17 mouse cellular contexts compared by ENCODE assay signal in the genomic region with DNA sequence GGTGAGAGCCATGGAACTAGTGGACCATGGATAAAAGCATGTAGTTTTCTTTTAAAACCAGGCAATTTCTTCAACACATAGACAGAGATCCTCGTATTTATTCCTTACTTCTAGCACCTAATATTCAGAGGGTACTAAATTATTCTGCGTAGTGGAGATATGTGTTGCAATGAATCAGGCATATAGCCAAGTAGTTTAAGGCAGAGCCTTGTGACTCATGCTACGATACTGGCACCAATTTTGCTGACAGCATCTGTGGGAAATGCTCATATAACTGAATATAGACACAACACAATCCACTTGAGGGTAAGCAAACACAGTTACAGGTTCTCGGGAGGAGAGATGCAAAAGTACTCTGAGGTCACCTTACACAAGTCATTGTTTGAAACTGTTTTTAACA. TPM values are rescaled to one million over a fixed set of nuclear protein-coding genes. Genes with fewer than 3 reads are reported as not detected.
DNase-seq lines count a peak whose midpoint lies in the region; ATAC-seq lines count a peak whose summit lies in the region.
"Had no signal": no experiment of that assay in that cellular context is flagged by ENCODE, and none has a peak within 500 bp of the region (broad histone marks: within the 10 kb centered on the region; RNA-seq: fewer than 3 reads in every experiment).

No protein-coding gene starts in this region.

- H3K9ac ChIP-seq in midbrain, embryonic 15.5 days, result no peak overlapping the region
- H3K9ac ChIP-seq: embryonic facial prominence, embryonic 15.5 days; forebrain, embryonic 15.5 days; limb, embryonic 15.5 days; lung, embryonic 15.5 days; midbrain, embryonic 12.5 days had no signal

- H3K9me3 ChIP-seq in midbrain, embryonic 15.5 days, result no peaks in the 10 kb centered on the region
- H3K9me3 ChIP-seq in embryonic facial prominence, embryonic 10.5 days, result 0 out of 2 replicates have a peak, but pooled peaks cover 2% of the 10 kb centered on the region
- H3K9me3 ChIP-seq: embryonic facial prominence, embryonic 15.5 days; forebrain, embryonic 15.5 days; heart, embryonic 10.5 days; limb, embryonic 15.5 days; lung, embryonic 15.5 days; midbrain, embryonic 12.5 days had no signal

- peak; percentile 22 for DNase-seq in urinary bladder, postnatal 14 days (ENCODE audit: low spot score)
- no peak for DNase-seq in urinary bladder, postnatal 25 days (ENCODE audit: low spot score)
- DNase-seq in adipocyte (ENCODE audit: low spot score), result peak; percentile 93
- DNase-seq in gonadal fat pad, adult 2 months (ENCODE audit: low read depth), result peak; percentile 16
- DNase-seq in kidney, adult 18-20 months, result no peak
- DNase-seq in embryonic facial prominence, embryonic 10.5 days (ENCODE audit: low spot score), result no peak
- DNase-seq: cerebellum, adult 18-20 months; kidney, adult 11 months; kidney, postnatal 14 days had no signal

- H3K27ac ChIP-seq in midbrain, embryonic 15.5 days, result no peak overlapping the region
- H3K27ac ChIP-seq in embryonic facial prominence, embryonic 10.5 days (replicated peaks), result no peak overlapping the region
- H3K27ac ChIP-seq: embryonic facial prominence, embryonic 15.5 days; forebrain, embryonic 15.5 days; heart, embryonic 10.5 days; limb, embryonic 15.5 days; lung, embryonic 15.5 days; midbrain, embryonic 12.5 days had no signal

- no peak overlapping the region for H3K4me2 ChIP-seq in midbrain, embryonic 15.5 days
- H3K4me2 ChIP-seq: embryonic facial prominence, embryonic 15.5 days; forebrain, embryonic 15.5 days; limb, embryonic 15.5 days; lung, embryonic 15.5 days; midbrain, embryonic 12.5 days had no signal

- H3K4me1 ChIP-seq in midbrain, embryonic 15.5 days, result no peaks in the 10 kb centered on the region
- H3K4me1 ChIP-seq in embryonic facial prominence, embryonic 10.5 days, result peaks cover 5% of the 10 kb centered on the region; the same call in 1 of the 2 replicates
- H3K4me1 ChIP-seq: embryonic facial prominence, embryonic 15.5 days; forebrain, embryonic 15.5 days; heart, embryonic 10.5 days; limb, embryonic 15.5 days; lung, embryonic 15.5 days; midbrain, embryonic 12.5 days had no signal

- 91% methylated on average over 4 of the region's 4 CpGs for WGBS in midbrain, embryonic 15.5 days
- 91% methylated on average over 4 of the region's 4 CpGs for WGBS in embryonic facial prominence, embryonic 10.5 days

- H3K36me3 ChIP-seq in midbrain, embryonic 15.5 days (replicated peaks), result no peaks in the 10 kb centered on the region
- H3K36me3 ChIP-seq in embryonic facial prominence, embryonic 10.5 days (replicated peaks), result no peaks in the 10 kb centered on the region
- H3K36me3 ChIP-seq: embryonic facial prominence, embryonic 15.5 days; forebrain, embryonic 15.5 days; heart, embryonic 10.5 days; limb, embryonic 15.5 days; lung, embryonic 15.5 days; midbrain, embryonic 12.5 days had no signal

- H3K4me3 ChIP-seq in midbrain, embryonic 15.5 days, result no peak overlapping the region
- no peak overlapping the region for H3K4me3 ChIP-seq in embryonic facial prominence, embryonic 10.5 days
- H3K4me3 ChIP-seq: embryonic facial prominence, embryonic 15.5 days; forebrain, embryonic 15.5 days; heart, embryonic 10.5 days; limb, embryonic 15.5 days; lung, embryonic 15.5 days; midbrain, embryonic 12.5 days had no signal

- ATAC-seq in midbrain, embryonic 15.5 days (replicated peaks), result no peak
- ATAC-seq: forebrain, embryonic 15.5 days; hindbrain, embryonic 16.5 days had no signal

- H3K27me3 ChIP-seq in midbrain, embryonic 15.5 days (replicated peaks), result no peaks in the 10 kb centered on the region
- no peaks in the 10 kb centered on the region for H3K27me3 ChIP-seq in embryonic facial prominence, embryonic 10.5 days (replicated peaks; ENCODE audit: low read depth, poor library complexity, severe bottlenecking)
- H3K27me3 ChIP-seq: embryonic facial prominence, embryonic 15.5 days; forebrain, embryonic 15.5 days; limb, embryonic 15.5 days; lung, embryonic 15.5 days; midbrain, embryonic 12.5 days had no signal

RNA-seq across cellular contexts. Expression of gene Rassf6, which starts 41.4 kb away (rescaled TPM):
- 1.5 and 1.7 TPM in 2 replicates for polyA plus RNA-seq in gonadal fat pad, adult 2 months (2012; rRNA removed)
- 1.4 and 1.8 TPM in 2 replicates for polyA plus RNA-seq in midbrain, embryonic 15.5 days (2015; fragmentation: Nextera tagmentation; extraction: Ambion mirVana)
- polyA plus RNA-seq in embryonic facial prominence, embryonic 10.5 days (2016; fragmentation: Nextera tagmentation; extraction: Ambion mirVana), result 0.30 and 0.40 TPM in 2 replicates

Comparison
In these comparisons a context has a peak if more than half of its experiments do, and no peak if none do; other contexts are left out.
1. DNase-seq: peak in urinary bladder, postnatal 14 days (single experiment), adipocyte (single experiment) and gonadal fat pad, adult 2 months (single experiment); none in urinary bladder, postnatal 25 days (single experiment), kidney, adult 18-20 months (single experiment) and embryonic facial prominence, embryonic 10.5 days (single experiment).